9 mouse cellular contexts compared by ENCODE assay signal in the genomic region with DNA sequence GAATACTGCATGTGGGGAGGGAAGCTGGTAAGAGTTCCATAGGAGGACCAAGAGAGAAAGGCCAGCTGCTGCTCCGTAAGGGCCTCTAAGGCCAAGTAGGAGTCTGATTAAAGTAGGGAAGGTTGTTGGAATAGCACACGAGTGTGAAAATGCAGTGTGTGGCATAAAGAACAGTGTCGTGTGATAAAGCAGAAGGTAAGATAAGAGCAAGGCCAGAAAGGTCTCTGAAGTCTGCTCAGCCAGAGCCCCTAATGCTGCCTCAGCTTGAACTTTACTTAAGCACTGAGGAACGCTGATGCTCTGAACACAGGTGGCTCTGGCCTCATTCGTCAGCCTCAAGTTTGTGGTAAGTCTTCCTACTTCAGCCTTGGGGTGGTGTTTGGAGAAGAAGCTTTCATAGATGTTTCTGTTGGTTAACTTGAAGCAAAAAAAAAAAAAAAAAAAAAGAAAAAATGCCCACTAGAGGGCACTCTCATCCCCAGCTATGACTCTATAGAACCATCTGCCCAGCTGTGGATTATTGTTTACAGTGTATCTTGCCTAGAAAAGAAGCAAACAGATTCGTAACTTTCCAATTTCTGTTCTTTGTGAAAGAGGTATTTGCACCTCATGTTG. TPM values are rescaled to one million over a fixed set of nuclear protein-coding genes. Genes with fewer than 3 reads are reported as not detected.
DNase-seq lines count a peak whose midpoint lies in the region; ATAC-seq and TF ChIP-seq lines count a peak whose summit lies in the region.
"Had no signal": no experiment of that assay in that cellular context is flagged by ENCODE, and none has a peak within 500 bp of the region (broad histone marks: within the 10 kb centered on the region; RNA-seq: fewer than 3 reads in every experiment).

No protein-coding gene starts in this region.

- no peak for ATAC-seq in hindbrain, postnatal 0 days
- ATAC-seq in embryonic facial prominence, embryonic 14.5 days (ENCODE audit: low read depth) = no peak
- ATAC-seq in midbrain, embryonic 15.5 days (replicated peaks) = 0 out of 2 replicates have a peak, but pooled peaks have one; percentile 52

- H3K4me3 ChIP-seq in hindbrain, postnatal 0 days (ENCODE audit: low read length) = no peak overlapping the region
- H3K4me3 ChIP-seq in hindbrain, embryonic 10.5 days = no peak overlapping the region
- H3K4me3 ChIP-seq in ES-E14 (ENCODE audit: insufficient read depth in 1 of 2, low read depth in 1 of 2, low read length in 2 of 2, poor library complexity in 1 of 2, severe bottlenecking in 1 of 2) = no peak overlapping the region
- no peak overlapping the region for H3K4me3 ChIP-seq in embryonic facial prominence, embryonic 14.5 days (ENCODE audit: low read depth, low read length)
- no peak overlapping the region for H3K4me3 ChIP-seq in midbrain, embryonic 15.5 days
- H3K4me3 ChIP-seq: neural tube, embryonic 13.5 days had no signal

- in situ Hi-C loops in ES-E14 (cut with MboI; ENCODE audit: low sequenced_read_pairs in 2 of 2, unreplicated experiment in 2 of 2) = no loop called here

- peak; percentile 70 for TF ChIP-seq CTCF in hindbrain, postnatal 0 days (IDR thresholded peaks at IDR 0.05; ENCODE audit: low read depth)

- no peak overlapping the region for H3K4me2 ChIP-seq in hindbrain, postnatal 0 days (ENCODE audit: low read depth, low read length)
- no peak overlapping the region for H3K4me2 ChIP-seq in embryonic facial prominence, embryonic 14.5 days (ENCODE audit: low read depth, low read length)
- H3K4me2 ChIP-seq in midbrain, embryonic 15.5 days = no peak overlapping the region
- H3K4me2 ChIP-seq: neural tube, embryonic 13.5 days had no signal

- H3K9me3 ChIP-seq in hindbrain, postnatal 0 days (ENCODE audit: low read length) = no peaks in the 10 kb centered on the region
- H3K9me3 ChIP-seq in hindbrain, embryonic 10.5 days = no peaks in the 10 kb centered on the region
- no peaks in the 10 kb centered on the region for H3K9me3 ChIP-seq in ES-E14 (ENCODE audit: control insufficient read depth, insufficient read depth, low read depth, low read length)
- H3K9me3 ChIP-seq in embryonic facial prominence, embryonic 14.5 days (ENCODE audit: control insufficient read depth, low read length) = no peaks in the 10 kb centered on the region
- H3K9me3 ChIP-seq in midbrain, embryonic 15.5 days = no peaks in the 10 kb centered on the region
- H3K9me3 ChIP-seq: neural tube, embryonic 13.5 days had no signal

- DNase-seq in hindbrain, postnatal 0 days (ENCODE audit: low spot score) = peak; percentile 79
- DNase-seq in hindbrain, embryonic 10.5 days (ENCODE audit: low spot score) = no peak
- DNase-seq in ES-E14 (ENCODE audit: low read depth, low spot score) = no peak
- DNase-seq in embryonic facial prominence, embryonic 14.5 days (ENCODE audit: low spot score) = peak; percentile 55
- no peak for DNase-seq in cerebellum, adult 18-20 months
- no peak for DNase-seq in adrenal gland, adult 2 months
- DNase-seq in spleen, postnatal 14 days (ENCODE audit: low spot score in 2 of 2) = no peak

- no peaks in the 10 kb centered on the region for H3K27me3 ChIP-seq in hindbrain, postnatal 0 days (ENCODE audit: insufficient read depth, low read length)
- H3K27me3 ChIP-seq in hindbrain, embryonic 10.5 days (ENCODE audit: insufficient read depth, poor library complexity, severe bottlenecking) = no peaks in the 10 kb centered on the region
- no peaks in the 10 kb centered on the region for H3K27me3 ChIP-seq in embryonic facial prominence, embryonic 14.5 days (replicated peaks; ENCODE audit: control insufficient read depth, insufficient read depth, low read length)
- H3K27me3 ChIP-seq in midbrain, embryonic 15.5 days (replicated peaks) = no peaks in the 10 kb centered on the region
- H3K27me3 ChIP-seq: neural tube, embryonic 13.5 days had no signal

- no peaks in the 10 kb centered on the region for H3K4me1 ChIP-seq in hindbrain, postnatal 0 days (ENCODE audit: insufficient read depth, low read length)
- 0 out of 2 replicates have a peak, but pooled peaks cover 2% of the 10 kb centered on the region for H3K4me1 ChIP-seq in hindbrain, embryonic 10.5 days (replicated peaks)
- peaks cover 0 to 3% of the 10 kb centered on the region in 2 experiments; a peak in 1 of 4 replicates for H3K4me1 ChIP-seq in ES-E14 (ENCODE audit: control insufficient read depth in 2 of 2, insufficient read depth in 2 of 2, low read length in 2 of 2, poor library complexity in 1 of 2)
- peaks cover 3% of the 10 kb centered on the region; the same call in 1 of the 2 replicates for H3K4me1 ChIP-seq in embryonic facial prominence, embryonic 14.5 days (ENCODE audit: control insufficient read depth, insufficient read depth, low read length)
- no peaks in the 10 kb centered on the region for H3K4me1 ChIP-seq in midbrain, embryonic 15.5 days
- H3K4me1 ChIP-seq: neural tube, embryonic 13.5 days had no signal

- no peak overlapping the region for H3K9ac ChIP-seq in hindbrain, postnatal 0 days (replicated peaks; ENCODE audit: low read length)
- H3K9ac ChIP-seq in ES-E14 (ENCODE audit: insufficient read depth, low read depth, low read length, poor library complexity, severe bottlenecking) = no peak overlapping the region
- H3K9ac ChIP-seq in embryonic facial prominence, embryonic 14.5 days (ENCODE audit: low read depth, low read length) = no peak overlapping the region
- no peak overlapping the region for H3K9ac ChIP-seq in midbrain, embryonic 15.5 days
- H3K9ac ChIP-seq: neural tube, embryonic 13.5 days had no signal

- no peak overlapping the region for H3K27ac ChIP-seq in hindbrain, postnatal 0 days
- no peak overlapping the region for H3K27ac ChIP-seq in hindbrain, embryonic 10.5 days
- H3K27ac ChIP-seq in ES-E14 (ENCODE audit: insufficient read depth, low read depth, low read length, poor library complexity, severe bottlenecking) = no peak overlapping the region
- no peak overlapping the region for H3K27ac ChIP-seq in embryonic facial prominence, embryonic 14.5 days (replicated peaks; ENCODE audit: low read depth, low read length)
- no peak overlapping the region for H3K27ac ChIP-seq in midbrain, embryonic 15.5 days
- H3K27ac ChIP-seq: neural tube, embryonic 13.5 days had no signal

- H3K36me3 ChIP-seq in hindbrain, postnatal 0 days (ENCODE audit: insufficient read depth, low read length) = peaks cover 10% of the 10 kb centered on the region; the same call in 1 of the 2 replicates
- peaks cover 62% of the 10 kb centered on the region for H3K36me3 ChIP-seq in hindbrain, embryonic 10.5 days
- H3K36me3 ChIP-seq in ES-E14 (ENCODE audit: control insufficient read depth, insufficient read depth, low read length, poor library complexity, severe bottlenecking) = peaks cover 6% of the 10 kb centered on the region; the same call in 1 of the 2 replicates
- peaks cover 50% of the 10 kb centered on the region for H3K36me3 ChIP-seq in embryonic facial prominence, embryonic 14.5 days (ENCODE audit: control insufficient read depth, insufficient read depth, low read length)
- H3K36me3 ChIP-seq in midbrain, embryonic 15.5 days (replicated peaks) = peaks cover 5% of the 10 kb centered on the region; the same call in 1 of the 2 replicates

- 57% methylated on average over 6 of the region's 6 CpGs for WGBS in hindbrain, postnatal 0 days
- 61% methylated on average over 6 of the region's 6 CpGs for whole genome bisulfite sequencing in hindbrain, embryonic 10.5 days
- WGBS in embryonic facial prominence, embryonic 14.5 days = 51% methylated on average over 6 of the region's 6 CpGs
- WGBS in midbrain, embryonic 15.5 days = 57% methylated on average over 6 of the region's 6 CpGs

TF ChIP-seq in ES-E14, 5 proteins besides CTCF, POLR2A, EP300 and RAD21:
- TF ChIP-seq ZNF384 (IDR thresholded peaks at IDR 0.05; ENCODE audit: low read depth, low read length) (peak; percentile 97), HCFC1 (IDR thresholded peaks at IDR 0.05; ENCODE audit: borderline replicate concordance, insufficient read depth, low read length) (no peak), ZC3H11A (IDR thresholded peaks at IDR 0.05; ENCODE audit: borderline replicate concordance, low read depth, low read length) (peak; percentile 9; the same call in 1 of the 2 replicates), CHD2 (IDR thresholded peaks at IDR 0.05; ENCODE audit: low read depth, low read length) (no peak), MAFK (IDR thresholded peaks at IDR 0.05; ENCODE audit: insufficient read depth, low read depth, low read length) (no peak)

RNA-seq across cellular contexts. Expression of a gene that starts 9.5 kb away (rescaled TPM):
- 53.1 and 58.0 TPM in 2 replicates for total RNA-seq in hindbrain, postnatal 0 days (2014; rRNA removed)
- 78.7 and 79.1 TPM in 2 replicates for polyA plus RNA-seq in hindbrain, postnatal 0 days (2015; fragmentation: Nextera tagmentation; extraction: Ambion mirVana)
- 67.6 and 69.1 TPM in 2 replicates for polyA plus RNA-seq in hindbrain, embryonic 10.5 days (2016; fragmentation: Nextera tagmentation; extraction: Ambion mirVana)
- total RNA-seq in ES-E14 (2012; rRNA removed) = 81.6 and 111 TPM in 2 replicates
- polyA plus RNA-seq in embryonic facial prominence, embryonic 14.5 days (2014; fragmentation: Nextera tagmentation; extraction: Ambion mirVana) = 98.1 and 98.2 TPM in 2 replicates
- polyA plus RNA-seq in midbrain, embryonic 15.5 days (2015; fragmentation: Nextera tagmentation; extraction: Ambion mirVana) = 108 TPM in 2 replicates
- 10 to 100 TPM; 56.2 to 59.5 TPM for total RNA-seq in adrenal gland, adult 2 months (2021)
- polyA plus RNA-seq in adrenal gland, adult 2 months (2012; rRNA removed) = 25.9 and 51.4 TPM in 2 replicates

Comparison
In these comparisons a context has a peak if more than half of its experiments do, and no peak if none do; other contexts are left out.
1. DNase-seq: peak in hindbrain, postnatal 0 days (single experiment) and embryonic facial prominence, embryonic 14.5 days (single experiment); none in hindbrain, embryonic 10.5 days (single experiment), ES-E14 (single experiment), cerebellum, adult 18-20 months (0 of 2), adrenal gland, adult 2 months (single experiment) and spleen, postnatal 14 days (0 of 2).